Mouse (Mus musculus): Measurements from ENCODE around the gene Pdhb. TPM values are rescaled to one million over a fixed set of nuclear protein-coding genes. Genes with fewer than 3 reads are reported as not detected.
"Not testable (repeated sequence)": the region's sequence is repeated elsewhere in the genome, so short reads cannot be mapped to it uniquely, and the experiment has no call there.

Pdhb gene
- polyA plus RNA-seq, 1 experiment, result 127 TPM

DNA sequence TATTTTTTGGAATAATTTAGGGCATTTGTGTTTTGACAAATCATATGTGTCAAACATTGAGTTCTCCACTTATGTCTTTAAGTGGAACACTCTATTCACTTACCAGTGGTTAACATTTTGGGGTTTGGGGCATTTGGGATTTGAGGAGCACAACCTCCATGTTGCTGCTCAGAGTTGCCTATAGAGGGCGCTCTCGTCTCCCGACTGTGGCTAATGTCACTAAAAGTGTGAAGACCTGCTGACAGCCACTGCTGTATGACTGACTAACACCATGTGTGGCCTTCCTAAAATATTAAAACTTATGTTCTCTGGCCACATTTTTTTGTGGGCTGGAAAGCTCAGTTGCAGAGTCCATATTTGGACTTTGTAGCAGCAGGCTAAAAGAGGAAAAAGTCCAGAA is 10.5 kb upstream of the Pdhb start:
- Histone ChIP-seq H3ac (ENCODE audit: control insufficient read depth, insufficient read length, low read depth) (no peak overlapping the region), H3K79me2 (ENCODE audit: control insufficient read depth, insufficient read depth) (no peaks in the 10 kb centered on the region), H3K27me3 (ENCODE audit: control insufficient read depth, insufficient read depth, insufficient read length) (no peaks in the 10 kb centered on the region), H3K4me3 (ENCODE audit: insufficient read depth, poor library complexity, severe bottlenecking) (no peak overlapping the region), H3K36me3 (ENCODE audit: control insufficient read depth, insufficient read depth) (no peaks in the 10 kb centered on the region), H3K79me3 (ENCODE audit: low read depth) (no peaks in the 10 kb centered on the region)
- TF ChIP-seq FOSL1 (IDR thresholded peaks at IDR 0.05; ENCODE audit: insufficient read depth, low read length, poor library complexity, severe bottlenecking) (no peak), CEBPB (IDR thresholded peaks at IDR 0.05; ENCODE audit: low read depth) (no peak), MAX (IDR thresholded peaks at IDR 0.05) (no peak), CTCF (IDR thresholded peaks at IDR 0.05; ENCODE audit: control insufficient read depth, insufficient read depth, insufficient read length) (no peak), USF1 (IDR thresholded peaks at IDR 0.05; ENCODE audit: low read depth) (no peak)

DNA sequence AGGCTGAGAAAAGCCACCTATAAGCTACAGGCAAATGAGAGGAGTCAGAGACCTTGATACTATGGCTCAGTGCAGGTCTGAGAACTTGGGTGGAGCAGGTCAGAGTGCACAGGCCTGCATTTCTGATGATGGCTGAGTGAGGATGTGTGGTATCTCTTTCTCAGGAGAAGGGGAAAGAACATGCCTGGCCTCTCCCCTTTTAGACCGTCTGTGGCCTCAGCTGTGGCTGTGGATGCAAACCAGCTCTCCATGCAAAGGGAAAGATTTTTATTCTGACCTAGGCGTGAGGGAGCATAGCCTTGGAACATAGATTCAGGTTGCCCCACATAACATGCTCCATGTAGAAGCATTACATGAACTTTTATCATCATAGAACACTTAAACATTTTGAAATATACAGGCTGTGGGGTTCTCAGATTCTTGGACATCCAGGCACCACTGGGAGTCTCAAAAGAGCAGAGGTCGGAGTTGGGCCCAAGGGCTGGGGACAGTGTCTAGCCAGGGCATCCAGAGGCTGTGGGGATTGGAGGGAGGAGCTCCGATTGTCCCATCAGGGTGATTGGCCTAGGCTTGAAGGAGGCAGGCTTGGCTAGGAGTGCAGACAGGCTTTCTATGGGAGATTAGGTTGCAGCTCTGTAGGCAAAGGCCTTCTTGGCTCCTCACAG is 7.7 kb upstream of the Pdhb start:
- no peak for TF ChIP-seq MYOG (IDR thresholded peaks at IDR 0.05; ENCODE audit: control insufficient read depth, extremely low read depth, insufficient read length)
- TF ChIP-seq MAX (IDR thresholded peaks at IDR 0.05), result no peak
- no peak for TF ChIP-seq FOSL1 (IDR thresholded peaks at IDR 0.05; ENCODE audit: insufficient read depth, low read length, poor library complexity, severe bottlenecking)
- no peak for TF ChIP-seq MYOD1 (IDR thresholded peaks at IDR 0.05; ENCODE audit: control insufficient read depth, insufficient read length, low read depth)
- TF ChIP-seq USF1 (IDR thresholded peaks at IDR 0.05; ENCODE audit: low read depth), result no peak
- Histone ChIP-seq H3K79me3 (ENCODE audit: low read depth) (no peaks in the 10 kb centered on the region), H3K79me2 (ENCODE audit: control insufficient read depth, insufficient read depth) (no peaks in the 10 kb centered on the region), H3K36me3 (ENCODE audit: control insufficient read depth, insufficient read depth) (no peaks in the 10 kb centered on the region), H3K4me3 (ENCODE audit: insufficient read depth, poor library complexity, severe bottlenecking) (no peak overlapping the region), H3ac (ENCODE audit: control insufficient read depth, insufficient read length, low read depth) (no peak overlapping the region), H3K27me3 (ENCODE audit: control insufficient read depth, insufficient read depth, insufficient read length) (no peaks in the 10 kb centered on the region)

DNA sequence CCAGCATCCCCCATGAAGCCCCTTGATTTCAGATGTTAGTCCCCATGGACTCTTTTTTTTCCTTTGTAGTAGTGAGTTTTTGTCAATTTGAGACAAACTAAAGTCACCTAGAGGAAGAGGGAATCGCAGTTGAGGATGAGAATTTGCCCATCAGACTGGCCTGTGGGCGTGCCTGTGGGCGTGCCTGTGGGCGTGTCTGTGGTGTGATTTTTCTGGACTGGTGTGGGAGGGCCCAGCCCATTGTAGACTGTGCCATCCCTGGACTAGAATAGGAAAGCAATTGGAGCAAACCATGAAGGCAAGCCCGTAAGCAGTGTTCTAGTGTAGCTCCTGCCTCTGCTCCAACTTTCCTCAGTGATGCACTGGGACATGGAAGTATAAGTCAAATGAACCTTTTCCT is 3.4 kb upstream of the Pdhb start:
- Histone ChIP-seq H3K79me3 (ENCODE audit: low read depth) (peaks cover 8% of the 10 kb centered on the region), H3K79me2 (ENCODE audit: control insufficient read depth, insufficient read depth) (peaks cover 12% of the 10 kb centered on the region), H3K4me3 (ENCODE audit: insufficient read depth, poor library complexity, severe bottlenecking) (no peak overlapping the region), H3ac (ENCODE audit: control insufficient read depth, insufficient read length, low read depth) (no peak overlapping the region), H3K27me3 (ENCODE audit: control insufficient read depth, insufficient read depth, insufficient read length) (no peaks in the 10 kb centered on the region), H3K36me3 (ENCODE audit: control insufficient read depth, insufficient read depth) (no peaks in the 10 kb centered on the region)
- TF ChIP-seq MAX (IDR thresholded peaks at IDR 0.05), result no peak
- no peak for TF ChIP-seq MYOD1 (IDR thresholded peaks at IDR 0.05; ENCODE audit: control insufficient read depth, insufficient read length, low read depth)
- no peak for TF ChIP-seq MYOG (IDR thresholded peaks at IDR 0.05; ENCODE audit: control insufficient read depth, extremely low read depth, insufficient read length)
- TF ChIP-seq CTCF (IDR thresholded peaks at IDR 0.05; ENCODE audit: control insufficient read depth, insufficient read depth, insufficient read length), result no peak
- TF ChIP-seq USF1 (IDR thresholded peaks at IDR 0.05; ENCODE audit: low read depth), result no peak
- TF ChIP-seq FOSL1 (IDR thresholded peaks at IDR 0.05; ENCODE audit: insufficient read depth, low read length, poor library complexity, severe bottlenecking), result no peak
- no peak for TF ChIP-seq CEBPB (IDR thresholded peaks at IDR 0.05; ENCODE audit: low read depth)

DNA sequence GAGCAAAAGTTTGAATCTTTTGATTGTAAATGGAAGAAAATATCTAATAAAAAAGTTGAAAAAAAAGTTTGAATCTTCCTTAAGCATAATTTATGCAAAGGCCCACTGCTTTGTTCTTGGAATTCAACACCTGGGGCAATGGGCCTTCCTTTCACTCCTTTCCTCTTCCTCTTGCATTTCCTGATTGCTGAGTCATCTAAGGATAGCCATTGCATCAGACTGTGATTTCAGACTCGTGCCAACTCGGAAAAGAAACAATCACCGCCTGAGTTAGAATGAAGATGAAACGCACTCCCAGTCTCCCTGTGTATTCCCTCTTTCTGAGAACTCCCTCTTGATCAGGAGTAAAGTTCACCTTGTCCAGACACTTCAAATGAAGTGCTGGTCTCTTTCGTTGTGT is 1.8 kb upstream of the Pdhb start:
- Histone ChIP-seq H3K27me3 (ENCODE audit: control insufficient read depth, insufficient read depth, insufficient read length) (no peaks in the 10 kb centered on the region), H3K79me2 (ENCODE audit: control insufficient read depth, insufficient read depth) (peaks cover 19% of the 10 kb centered on the region), H3K79me3 (ENCODE audit: low read depth) (peaks cover 8% of the 10 kb centered on the region), H3K36me3 (ENCODE audit: control insufficient read depth, insufficient read depth) (peaks cover 4% of the 10 kb centered on the region), H3K4me3 (ENCODE audit: insufficient read depth, poor library complexity, severe bottlenecking) (no peak overlapping the region), H3ac (ENCODE audit: control insufficient read depth, insufficient read length, low read depth) (no peak overlapping the region)
- TF ChIP-seq MAX (IDR thresholded peaks at IDR 0.05) (no peak), CEBPB (IDR thresholded peaks at IDR 0.05; ENCODE audit: low read depth) (peak; percentile 35)

GRCm38 (mm10) chr14:8173542-8174250 is 871 bp upstream of the Pdhb start:
- H3K79me3 ChIP-seq (ENCODE audit: low read depth); H3K27me3 ChIP-seq (ENCODE audit: control insufficient read depth, insufficient read depth, insufficient read length): not testable (repeated sequence)
- peaks cover 19% of the 10 kb centered on the region for H3K79me2 ChIP-seq (ENCODE audit: control insufficient read depth, insufficient read depth)
- peak overlapping the region; percentile 27 for H3ac ChIP-seq (ENCODE audit: control insufficient read depth, insufficient read length, low read depth)
- peaks cover 14% of the 10 kb centered on the region for H3K36me3 ChIP-seq (ENCODE audit: control insufficient read depth, insufficient read depth)
- peak overlapping the region; percentile 32 for H3K4me3 ChIP-seq (ENCODE audit: insufficient read depth, poor library complexity, severe bottlenecking)

DNA sequence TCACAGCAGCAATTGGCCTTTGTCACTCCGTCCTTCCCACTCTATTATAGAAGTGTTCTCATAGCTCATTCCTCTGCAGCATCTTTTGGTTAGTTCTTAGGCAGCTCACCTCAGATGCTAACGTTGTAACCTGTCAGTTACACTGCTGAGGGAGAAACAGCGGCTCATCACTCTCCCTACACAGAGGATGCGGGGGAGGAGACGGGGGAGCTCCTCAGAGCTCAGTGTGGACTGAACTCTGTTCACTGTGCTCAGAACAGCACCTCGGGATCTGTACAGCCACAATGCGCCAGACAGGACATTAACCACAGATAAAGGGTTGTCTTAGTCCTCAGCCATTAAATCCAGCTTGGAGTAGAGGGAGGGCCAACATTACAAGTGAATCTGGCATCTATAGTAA is 8.4 kb downstream of the Pdhb start:
- Histone ChIP-seq H3K79me3 (ENCODE audit: low read depth) (no peaks in the 10 kb centered on the region), H3K27me3 (ENCODE audit: control insufficient read depth, insufficient read depth, insufficient read length) (no peaks in the 10 kb centered on the region), H3ac (ENCODE audit: control insufficient read depth, insufficient read length, low read depth) (no peak overlapping the region), H3K4me3 (ENCODE audit: insufficient read depth, poor library complexity, severe bottlenecking) (no peak overlapping the region), H3K36me3 (ENCODE audit: control insufficient read depth, insufficient read depth) (peaks cover 57% of the 10 kb centered on the region), H3K79me2 (ENCODE audit: control insufficient read depth, insufficient read depth) (no peaks in the 10 kb centered on the region)
- no peak for TF ChIP-seq USF1 (IDR thresholded peaks at IDR 0.05; ENCODE audit: low read depth)
- no peak for TF ChIP-seq MYOD1 (IDR thresholded peaks at IDR 0.05; ENCODE audit: control insufficient read depth, insufficient read length, low read depth)
- no peak for TF ChIP-seq CEBPB (IDR thresholded peaks at IDR 0.05; ENCODE audit: low read depth)
- no peak for TF ChIP-seq FOSL1 (IDR thresholded peaks at IDR 0.05; ENCODE audit: insufficient read depth, low read length, poor library complexity, severe bottlenecking)
- TF ChIP-seq MYOG (IDR thresholded peaks at IDR 0.05; ENCODE audit: control insufficient read depth, extremely low read depth, insufficient read length), result no peak
- TF ChIP-seq MAX (IDR thresholded peaks at IDR 0.05), result no peak
- no peak for TF ChIP-seq CTCF (IDR thresholded peaks at IDR 0.05; ENCODE audit: control insufficient read depth, insufficient read depth, insufficient read length)

Measured in C2C12 (cell line).